Mouse (Mus musculus) lung, embryonic 14.5 days (tissue): Measurements from ENCODE around the gene Rap1gap. TPM values are rescaled to one million over a fixed set of nuclear protein-coding genes. Genes with fewer than 3 reads are reported as not detected.
A peak's percentile ranks its signal among the peaks of the same experiment; 100 is the strongest.

ENCODE experiments used
- ATAC-seq: fragments of 200-750 bp; cut with Nextera tagmentation; 2 replicates; pipeline ENCODE4 v1.8.0; 2017; ENCODE audit warnings: mild to moderate bottlenecking, moderate TSS enrichment, moderate library complexity; ENCODE audit not compliant: insufficient read depth
- DNase-seq: peaks from one replicate; pipeline ENCODE4 v3.0.0-alpha.2; 2015
- H3K27ac ChIP-seq: fragments of 300-500 bp; sonication (generic); 2 replicates; pipeline ENCODE4 v1.5.1; 2014; ENCODE audit warnings: low read depth, mild to moderate bottlenecking, moderate library complexity
- H3K27me3 ChIP-seq: fragments of 300-500 bp; sonication (generic); 2 replicates; pipeline ENCODE4 v1.6.1; 2014; ENCODE audit warnings: low read length, control low read depth; ENCODE audit not compliant: insufficient read depth
- H3K36me3 ChIP-seq: fragments of 300-500 bp; sonication (generic); 2 replicates; pipeline ENCODE4 v1.6.1; 2014; ENCODE audit warnings: control low read depth; ENCODE audit not compliant: insufficient read depth
- H3K4me1 ChIP-seq: fragments of 300-500 bp; sonication (generic); 2 replicates; pipeline ENCODE4 v1.6.1; 2014; ENCODE audit warnings: antibody characterized with exemption, control low read depth; ENCODE audit not compliant: insufficient read depth
- H3K4me2 ChIP-seq: fragments of 300-500 bp; sonication (generic); 2 replicates; pipeline ENCODE4 v1.6.1; 2014; ENCODE audit warnings: mild to moderate bottlenecking
- H3K4me3 ChIP-seq: fragments of 300-500 bp; sonication (generic); 2 replicates; pipeline ENCODE4 v1.5.1; 2014; ENCODE audit warnings: low read depth, low read length
- H3K9ac ChIP-seq: fragments of 300-500 bp; sonication (generic); 2 replicates; pipeline ENCODE4 v1.6.1; 2014
- H3K9me3 ChIP-seq: fragments of 300-500 bp; sonication (generic); 2 replicates; pipeline ENCODE4 v1.6.1; 2016; ENCODE audit warnings: low read depth, low read length, control low read depth
- CTCF ChIP-seq: IDR thresholded peaks from 2 replicates; pipeline ENCODE4 v1.5.1; 2016; ENCODE audit warnings: antibody characterized with exemption, low read depth
- WGBS: fragments of 180-500 bp; shearing (Covaris S2); extraction: QIAGEN DNeasy Blood & Tissue Kit; methylation state at CpG from one replicate; pipeline ENCODE4 v1.1.7; 2014; 5-methylcytosine and 5-hydroxymethylcytosine counted together
- polyA plus RNA-seq: library from polyadenylated mRNA; unstranded; fragments of >200 nt; fragmentation: Nextera tagmentation; extraction: Ambion mirVana; gene quantifications from 2 replicates; pipeline ENCODE4 v1.2.1, GENCODE M21; 2014

Gene Rap1gap
- polyA plus RNA-seq, 1 experiment from 2014 or later, result 8.4 TPM

GRCm38 (mm10) chr4:137724212-137724611 lies 59.7 kb downstream of the Rap1gap start:
- 45% methylated on average over 11 of the region's 11 CpGs for WGBS
- no peak for DNase-seq
- Histone ChIP-seq H3K9me3 (no peaks in the 10 kb centered on the region), H3K36me3 (no peaks in the 10 kb centered on the region), H3K27ac (no peak overlapping the region), H3K4me3 (no peak overlapping the region), H3K4me2 (peak overlapping the region; percentile 33), H3K27me3 (peaks cover 39% of the 10 kb centered on the region), H3K9ac (no peak overlapping the region), H3K4me1 (peaks cover 4% of the 10 kb centered on the region; the same call in 1 of the 2 replicates)
- ATAC-seq, result no peak
- no peak for TF ChIP-seq CTCF

- no peaks in the 10 kb centered on the region for H3K36me3 ChIP-seq
- no peaks in the 10 kb centered on the region for H3K9me3 ChIP-seq
- no peak for ATAC-seq
- no peak for DNase-seq
- H3K27me3 ChIP-seq, result peaks cover 45% of the 10 kb centered on the region
- peak; percentile 97 for TF ChIP-seq CTCF
- no peaks in the 10 kb centered on the region for H3K4me1 ChIP-seq
- H3K4me2 ChIP-seq, result no peak overlapping the region
- no peak overlapping the region for H3K4me3 ChIP-seq
- H3K27ac ChIP-seq, result no peak overlapping the region
- no peak overlapping the region for H3K9ac ChIP-seq
- 41% methylated on average over 8 of the region's 8 CpGs for WGBS
These were observed 60.2 kb downstream of the Rap1gap start for GRCm38 (mm10) chr4:137724766-137725165.

GRCm38 (mm10) chr4:137725541-137726145 lies 61.1 kb downstream of the Rap1gap start:
- WGBS, result 68% methylated on average over 13 of the region's 13 CpGs
- no peaks in the 10 kb centered on the region for H3K36me3 ChIP-seq
- no peak for TF ChIP-seq CTCF
- no peaks in the 10 kb centered on the region for H3K4me1 ChIP-seq
- ATAC-seq (no peak), DNase-seq (no peak)
- H3K9ac ChIP-seq, result no peak overlapping the region
- H3K4me2 ChIP-seq, result no peak overlapping the region
- no peak overlapping the region for H3K27ac ChIP-seq
- peaks cover 46% of the 10 kb centered on the region for H3K27me3 ChIP-seq
- H3K4me3 ChIP-seq, result no peak overlapping the region
- no peaks in the 10 kb centered on the region for H3K9me3 ChIP-seq

- H3K36me3 ChIP-seq, result no peaks in the 10 kb centered on the region
- H3K4me1 ChIP-seq, result no peaks in the 10 kb centered on the region
- DNase-seq (no peak), ATAC-seq (no peak)
- TF ChIP-seq CTCF, result no peak
- 75% methylated on average over 18 of the region's 18 CpGs for WGBS
- peaks cover 46% of the 10 kb centered on the region for H3K27me3 ChIP-seq
- no peak overlapping the region for H3K27ac ChIP-seq
- H3K4me3 ChIP-seq, result no peak overlapping the region
- no peak overlapping the region for H3K4me2 ChIP-seq
- H3K9me3 ChIP-seq, result no peaks in the 10 kb centered on the region
- H3K9ac ChIP-seq, result no peak overlapping the region
These were observed 62.4 kb downstream of the Rap1gap start for GRCm38 (mm10) chr4:137726739-137727505.

GRCm38 (mm10) chr4:137727506-137728187 lies 63.1 kb downstream of the Rap1gap start:
- TF ChIP-seq CTCF, result no peak
- Histone ChIP-seq H3K4me2 (no peak overlapping the region), H3K9ac (no peak overlapping the region), H3K4me3 (no peak overlapping the region), H3K4me1 (no peaks in the 10 kb centered on the region), H3K9me3 (no peaks in the 10 kb centered on the region), H3K27ac (no peak overlapping the region), H3K36me3 (no peaks in the 10 kb centered on the region), H3K27me3 (peaks cover 46% of the 10 kb centered on the region)
- 6% methylated on average over 18 of the region's 18 CpGs for WGBS
- DNase-seq (peak; percentile 61), ATAC-seq (no peak)

- Histone ChIP-seq H3K4me3 (peak overlapping the region; percentile 24), H3K4me2 (peak overlapping the region; percentile 54), H3K27me3 (peaks cover 39% of the 10 kb centered on the region), H3K36me3 (no peaks in the 10 kb centered on the region), H3K9me3 (no peaks in the 10 kb centered on the region), H3K4me1 (no peaks in the 10 kb centered on the region), H3K9ac (no peak overlapping the region; the same call in 1 of the 2 replicates), H3K27ac (no peak overlapping the region)
- TF ChIP-seq CTCF, result no peak
- peak; percentile 37 for DNase-seq
- 2% methylated on average over 17 of the region's 17 CpGs for WGBS
- ATAC-seq, result peak; percentile 19; the same call in 1 of the 2 replicates
These were observed 64.1 kb downstream of the Rap1gap start for GRCm38 (mm10) chr4:137728399-137729154.
